Mouse (Mus musculus) megakaryocyte, embryonic 14.5 days (primary cell): ENCODE data around the gene Nmnat3.

Experiments
- FLI1 ChIP-seq: IDR thresholded peaks from 2 replicates; pipeline ENCODE4 v1.6.1; 2012; ENCODE audit warnings: low read length, inconsistent platforms, mixed read lengths
- GATA1 ChIP-seq: IDR thresholded peaks from 3 replicates; pipeline ENCODE4 v1.6.1; 2012; ENCODE audit warnings: mixed read lengths, low read length, inconsistent platforms, borderline replicate concordance

- TF ChIP-seq GATA1 (no peak), FLI1 (no peak)
These were observed 26.4 kb downstream of the Nmnat3 start for GRCm38 (mm10) chr9:98313587-98313986.
